Mouse (Mus musculus): Measurements from ENCODE around the gene Auts2. TPM values are rescaled to one million over a fixed set of nuclear protein-coding genes. Genes with fewer than 3 reads are reported as not detected.

Gene Auts2
- polyA plus RNA-seq, 1 experiment from 2014 or later = 27.3 TPM

- DNase-seq = no peak
- ATAC-seq (ENCODE audit: insufficient read depth) = no peak
- no peak for TF ChIP-seq CTCF (IDR thresholded peaks at IDR 0.05; ENCODE audit: low read depth)
- Histone ChIP-seq H3K36me3 (ENCODE audit: insufficient read depth) (no peaks in the 10 kb centered on the region), H3K27ac (ENCODE audit: low read depth) (no peak overlapping the region), H3K27me3 (ENCODE audit: insufficient read depth, low read length) (no peaks in the 10 kb centered on the region), H3K4me2 (no peak overlapping the region), H3K9me3 (ENCODE audit: low read depth, low read length) (no peaks in the 10 kb centered on the region), H3K4me1 (ENCODE audit: insufficient read depth) (peaks cover 12% of the 10 kb centered on the region; the same call in 1 of the 2 replicates), H3K9ac (no peak overlapping the region), H3K4me3 (ENCODE audit: low read depth, low read length) (no peak overlapping the region)
- WGBS = 67% methylated on average over 10 of the region's 10 CpGs
Observed at GRCm38 (mm10) chr5:131812483-131813063, 730.6 kb downstream of the Auts2 start.

GRCm38 (mm10) chr5:131806350-131806749 lies 736.8 kb downstream of the Auts2 start:
- peaks cover 5% of the 10 kb centered on the region; the same call in 1 of the 2 replicates for H3K4me1 ChIP-seq (ENCODE audit: insufficient read depth)
- ATAC-seq (ENCODE audit: insufficient read depth) (no peak), DNase-seq (no peak)
- no peaks in the 10 kb centered on the region for H3K9me3 ChIP-seq (ENCODE audit: low read depth, low read length)
- TF ChIP-seq CTCF (IDR thresholded peaks at IDR 0.05; ENCODE audit: low read depth) = no peak
- no peak overlapping the region for H3K4me3 ChIP-seq (ENCODE audit: low read depth, low read length)
- 77% methylated on average over 2 of the region's 2 CpGs for WGBS
- no peaks in the 10 kb centered on the region for H3K36me3 ChIP-seq (ENCODE audit: insufficient read depth)
- no peak overlapping the region for H3K4me2 ChIP-seq
- H3K27ac ChIP-seq (ENCODE audit: low read depth) = no peak overlapping the region
- no peaks in the 10 kb centered on the region for H3K27me3 ChIP-seq (ENCODE audit: insufficient read depth, low read length)
- no peak overlapping the region for H3K9ac ChIP-seq

- WGBS = 38% methylated on average over 4 of the region's 4 CpGs
- H3K9ac ChIP-seq = no peak overlapping the region
- H3K27me3 ChIP-seq (ENCODE audit: insufficient read depth, low read length) = no peaks in the 10 kb centered on the region
- peaks cover 5% of the 10 kb centered on the region; the same call in 1 of the 2 replicates for H3K4me1 ChIP-seq (ENCODE audit: insufficient read depth)
- H3K4me2 ChIP-seq = no peak overlapping the region
- H3K27ac ChIP-seq (ENCODE audit: low read depth) = no peak overlapping the region
- no peaks in the 10 kb centered on the region for H3K9me3 ChIP-seq (ENCODE audit: low read depth, low read length)
- TF ChIP-seq CTCF (IDR thresholded peaks at IDR 0.05; ENCODE audit: low read depth) = no peak
- ATAC-seq (ENCODE audit: insufficient read depth) (no peak), DNase-seq (peak; percentile 86)
- H3K4me3 ChIP-seq (ENCODE audit: low read depth, low read length) = no peak overlapping the region
- no peaks in the 10 kb centered on the region for H3K36me3 ChIP-seq (ENCODE audit: insufficient read depth)
Observed at GRCm38 (mm10) chr5:131805277-131805676, 737.9 kb downstream of the Auts2 start.

- 24% methylated on average over 10 of the region's 10 CpGs for WGBS
- peaks cover 5% of the 10 kb centered on the region; the same call in 1 of the 2 replicates for H3K4me1 ChIP-seq (ENCODE audit: insufficient read depth)
- no peaks in the 10 kb centered on the region for H3K27me3 ChIP-seq (ENCODE audit: insufficient read depth, low read length)
- peak; percentile 39; the same call in 1 of the 2 replicates for ATAC-seq (ENCODE audit: insufficient read depth)
- no peak overlapping the region for H3K4me3 ChIP-seq (ENCODE audit: low read depth, low read length)
- peak overlapping the region; percentile 25; the same call in 1 of the 2 replicates for H3K4me2 ChIP-seq
- H3K9me3 ChIP-seq (ENCODE audit: low read depth, low read length) = no peaks in the 10 kb centered on the region
- no peak overlapping the region for H3K9ac ChIP-seq
- H3K27ac ChIP-seq (ENCODE audit: low read depth) = no peak overlapping the region
- TF ChIP-seq CTCF (IDR thresholded peaks at IDR 0.05; ENCODE audit: low read depth) = no peak
- DNase-seq = peak; percentile 75
- no peaks in the 10 kb centered on the region for H3K36me3 ChIP-seq (ENCODE audit: insufficient read depth)
Observed at GRCm38 (mm10) chr5:131803609-131804008, 739.5 kb downstream of the Auts2 start.

- H3K36me3 ChIP-seq (ENCODE audit: insufficient read depth) = no peaks in the 10 kb centered on the region
- 47% methylated on average over 6 of the region's 6 CpGs for WGBS
- H3K27me3 ChIP-seq (ENCODE audit: insufficient read depth, low read length) = no peaks in the 10 kb centered on the region
- peaks cover 5% of the 10 kb centered on the region; the same call in 1 of the 2 replicates for H3K4me1 ChIP-seq (ENCODE audit: insufficient read depth)
- no peak overlapping the region for H3K4me3 ChIP-seq (ENCODE audit: low read depth, low read length)
- TF ChIP-seq CTCF (IDR thresholded peaks at IDR 0.05; ENCODE audit: low read depth) = no peak
- no peak overlapping the region for H3K27ac ChIP-seq (ENCODE audit: low read depth)
- H3K9ac ChIP-seq = no peak overlapping the region
- H3K9me3 ChIP-seq (ENCODE audit: low read depth, low read length) = no peaks in the 10 kb centered on the region
- ATAC-seq (ENCODE audit: insufficient read depth) (0 out of 2 replicates have a peak, but pooled peaks have one; percentile 39), DNase-seq (no peak)
- no peak overlapping the region for H3K4me2 ChIP-seq
Observed at GRCm38 (mm10) chr5:131802340-131803036, 740.7 kb downstream of the Auts2 start.

- TF ChIP-seq CTCF (IDR thresholded peaks at IDR 0.05; ENCODE audit: low read depth) = no peak
- Histone ChIP-seq H3K4me3 (ENCODE audit: low read depth, low read length) (no peak overlapping the region), H3K27me3 (ENCODE audit: insufficient read depth, low read length) (no peaks in the 10 kb centered on the region), H3K4me1 (ENCODE audit: insufficient read depth) (peaks cover 5% of the 10 kb centered on the region; the same call in 1 of the 2 replicates), H3K36me3 (ENCODE audit: insufficient read depth) (no peaks in the 10 kb centered on the region), H3K9ac (no peak overlapping the region), H3K4me2 (no peak overlapping the region), H3K9me3 (ENCODE audit: low read depth, low read length) (no peaks in the 10 kb centered on the region), H3K27ac (ENCODE audit: low read depth) (no peak overlapping the region)
- 51% methylated on average over 6 of the region's 6 CpGs for WGBS
- no peak for ATAC-seq (ENCODE audit: insufficient read depth)
- DNase-seq = no peak
Observed at GRCm38 (mm10) chr5:131801924-131802323, 741.2 kb downstream of the Auts2 start.

GRCm38 (mm10) chr5:131798373-131798772 lies 744.8 kb downstream of the Auts2 start:
- Histone ChIP-seq H3K4me3 (ENCODE audit: low read depth, low read length) (no peak overlapping the region), H3K4me2 (no peak overlapping the region), H3K9ac (no peak overlapping the region), H3K36me3 (ENCODE audit: insufficient read depth) (no peaks in the 10 kb centered on the region), H3K27ac (ENCODE audit: low read depth) (no peak overlapping the region), H3K4me1 (ENCODE audit: insufficient read depth) (no peaks in the 10 kb centered on the region), H3K27me3 (ENCODE audit: insufficient read depth, low read length) (no peaks in the 10 kb centered on the region), H3K9me3 (ENCODE audit: low read depth, low read length) (no peaks in the 10 kb centered on the region)
- DNase-seq = no peak
- 79% methylated on average over 5 of the region's 5 CpGs for WGBS
- no peak for TF ChIP-seq CTCF (IDR thresholded peaks at IDR 0.05; ENCODE audit: low read depth)
- ATAC-seq (ENCODE audit: insufficient read depth) = no peak
